Mouse (Mus musculus): ENCODE measurements around the gene Mogs.

- no peak for TF ChIP-seq CTCF (IDR thresholded peaks at IDR 0.05; ENCODE audit: control insufficient read depth, insufficient read depth, insufficient read length)
- TF ChIP-seq MYOG (IDR thresholded peaks at IDR 0.05; ENCODE audit: control insufficient read depth, extremely low read depth, insufficient read length): no peak
Observed at GRCm38 (mm10) chr6:83092416-83093127, 22.7 kb upstream of the Mogs start.
